In genomic region chr11:116434287-116434966, GRCm38 (mm10) we compare ENCODE assay signal across 8 mouse cellular contexts. TPM values are rescaled to one million over a fixed set of nuclear protein-coding genes. Genes with fewer than 3 reads are reported as not detected.
DNase-seq lines count a peak whose midpoint lies in the region; ATAC-seq and TF ChIP-seq lines count a peak whose summit lies in the region.

No protein-coding gene starts in this region.

- WGBS in liver, embryonic 14.5 days (ENCODE audit: insufficient replicate concordance): under 1% methylated on average over 32 of the region's 67 CpGs
- under 1% methylated on average over 34 of the region's 67 CpGs for WGBS in neural tube, embryonic 14.5 days

- H3K9me3 ChIP-seq in liver, embryonic 14.5 days (ENCODE audit: control insufficient read depth, low read length): no peaks in the 10 kb centered on the region
- no peaks in the 10 kb centered on the region for H3K9me3 ChIP-seq in neural tube, embryonic 14.5 days (ENCODE audit: control insufficient read depth, low read length)

- peak overlapping the region; percentile 79 for H3K27ac ChIP-seq in liver, embryonic 14.5 days
- H3K27ac ChIP-seq in neural tube, embryonic 14.5 days (ENCODE audit: low read depth, low read length): peak overlapping the region; percentile 92

- TF ChIP-seq EP300 in liver, embryonic 14.5 days (IDR thresholded peaks at IDR 0.05; ENCODE audit: low read depth): no peak

- ATAC-seq in liver, embryonic 14.5 days (ENCODE audit: insufficient read depth): peak; percentile 3; the same call in 1 of the 2 replicates
- peak; percentile 22 for ATAC-seq in neural tube, embryonic 14.5 days (ENCODE audit: low read depth)

- peak overlapping the region; percentile 68 for H3K4me2 ChIP-seq in liver, embryonic 14.5 days (ENCODE audit: low read depth)
- H3K4me2 ChIP-seq in neural tube, embryonic 14.5 days (ENCODE audit: low read depth, low read length): peak overlapping the region; percentile 88

- H3K9ac ChIP-seq in liver, embryonic 14.5 days (replicated peaks): peak overlapping the region; percentile 88
- peak overlapping the region; percentile 94 for H3K9ac ChIP-seq in neural tube, embryonic 14.5 days (replicated peaks; ENCODE audit: low read depth, low read length)

- H3K4me3 ChIP-seq in liver, embryonic 14.5 days (ENCODE audit: insufficient read depth in 1 of 2, low read depth in 2 of 2, low read length in 2 of 2): peak overlapping the region; percentile 74 to 98
- H3K4me3 ChIP-seq in neural tube, embryonic 14.5 days (ENCODE audit: low read depth, low read length): peak overlapping the region; percentile 78

- peak; percentile 69 for DNase-seq in urinary bladder, adult 2 months (ENCODE audit: low spot score)
- DNase-seq in urinary bladder, postnatal 10 days (ENCODE audit: low spot score): no peak
- DNase-seq in embryo, embryonic 9.5 days (ENCODE audit: extremely low spot score): peak; percentile 76
- DNase-seq in heart, adult 18-20 months: peak; percentile 84 to 86
- peak; percentile 76 for DNase-seq in kidney, adult 18-20 months
- DNase-seq in liver, embryonic 14.5 days (ENCODE audit: low read depth in 3 of 3, low spot score in 3 of 3): peak in 1 of 3 experiments; percentile 59
- DNase-seq in testis, postnatal 14 days (ENCODE audit: low spot score): peak; percentile 76

- H3K36me3 ChIP-seq in liver, embryonic 14.5 days (replicated peaks; ENCODE audit: control insufficient read depth, insufficient read depth, low read depth): peaks cover 25% of the 10 kb centered on the region
- H3K36me3 ChIP-seq in neural tube, embryonic 14.5 days (ENCODE audit: control insufficient read depth, insufficient read depth, low read length): peaks cover 10% of the 10 kb centered on the region

- TF ChIP-seq CTCF in liver, embryonic 14.5 days (IDR thresholded peaks at IDR 0.05; ENCODE audit: low read depth): no peak

- H3K27me3 ChIP-seq in liver, embryonic 14.5 days (ENCODE audit: control insufficient read depth, insufficient read depth, low read length): no peaks in the 10 kb centered on the region
- no peaks in the 10 kb centered on the region for H3K27me3 ChIP-seq in neural tube, embryonic 14.5 days (ENCODE audit: control insufficient read depth, insufficient read depth, low read length)

- peaks cover 26 to 46% of the 10 kb centered on the region in 2 experiments for H3K4me1 ChIP-seq in liver, embryonic 14.5 days (replicated peaks; ENCODE audit: control insufficient read depth in 2 of 2, insufficient read depth in 2 of 2, low read length in 1 of 2)
- H3K4me1 ChIP-seq in neural tube, embryonic 14.5 days (ENCODE audit: control insufficient read depth, insufficient read depth, low read length): peaks cover 24% of the 10 kb centered on the region

RNA-seq across cellular contexts. Expression of gene Ubald2, which starts 0.5 kb away (rescaled TPM):
- 89.8 and 104 TPM in 2 replicates for polyA plus RNA-seq in urinary bladder, adult 2 months (2012; rRNA removed)
- total RNA-seq in heart, adult 18-20 months (2021): 10 to 100 TPM; 32.0 to 33.3 TPM
- polyA plus RNA-seq in liver, embryonic 14.5 days (2012; rRNA removed): 58.9 and 70.9 TPM in 2 replicates
- polyA plus RNA-seq in liver, embryonic 14.5 days (2014; fragmentation: Nextera tagmentation; extraction: Ambion mirVana): 50.3 and 55.4 TPM in 2 replicates
- polyA plus RNA-seq in neural tube, embryonic 14.5 days (2014; fragmentation: Nextera tagmentation; extraction: Ambion mirVana): 64.0 and 68.4 TPM in 2 replicates

RNA-seq across cellular contexts. Expression of gene Rnf157, which starts 21.6 kb away (rescaled TPM):
- polyA plus RNA-seq in urinary bladder, adult 2 months (2012; rRNA removed): 5.0 and 8.3 TPM in 2 replicates
- total RNA-seq in heart, adult 18-20 months (2021): 1 to 10 TPM; 5.8 to 7.2 TPM
- 0.57 and 0.75 TPM in 2 replicates for polyA plus RNA-seq in liver, embryonic 14.5 days (2012; rRNA removed)
- 0.66 and 1.2 TPM in 2 replicates for polyA plus RNA-seq in liver, embryonic 14.5 days (2014; fragmentation: Nextera tagmentation; extraction: Ambion mirVana)
- 63.5 and 87.7 TPM in 2 replicates for polyA plus RNA-seq in neural tube, embryonic 14.5 days (2014; fragmentation: Nextera tagmentation; extraction: Ambion mirVana)

RNA-seq across cellular contexts. Expression of gene Qrich2, which starts 31.6 kb away (rescaled TPM):
- polyA plus RNA-seq in urinary bladder, adult 2 months (2012; rRNA removed): 0.06 and 0.12 TPM in 2 replicates
- under 1 TPM in 1 of 2 experiments, not detected in 1; 0.05 TPM for total RNA-seq in heart, adult 18-20 months (2021)
- polyA plus RNA-seq in liver, embryonic 14.5 days (2012; rRNA removed): 0.01 and 0.02 TPM in 2 replicates
- 0.08 TPM in 1 of 2 replicates, not detected in the other for polyA plus RNA-seq in liver, embryonic 14.5 days (2014; fragmentation: Nextera tagmentation; extraction: Ambion mirVana)
- polyA plus RNA-seq in neural tube, embryonic 14.5 days (2014; fragmentation: Nextera tagmentation; extraction: Ambion mirVana): not detected in 2 replicates

RNA-seq across cellular contexts. Expression of gene Prpsap1, which starts 59.6 kb away (rescaled TPM):
- 154 and 165 TPM in 2 replicates for polyA plus RNA-seq in urinary bladder, adult 2 months (2012; rRNA removed)
- total RNA-seq in heart, adult 18-20 months (2021): 10 to 100 TPM; 25.1 to 29.4 TPM
- 19.2 and 22.2 TPM in 2 replicates for polyA plus RNA-seq in liver, embryonic 14.5 days (2012; rRNA removed)
- polyA plus RNA-seq in liver, embryonic 14.5 days (2014; fragmentation: Nextera tagmentation; extraction: Ambion mirVana): 38.4 and 40.4 TPM in 2 replicates
- polyA plus RNA-seq in neural tube, embryonic 14.5 days (2014; fragmentation: Nextera tagmentation; extraction: Ambion mirVana): 171 and 179 TPM in 2 replicates
